Mouse (Mus musculus) forebrain, postnatal 0 days (tissue): ENCODE results near the gene Dlgap1. TPM values are rescaled to one million over a fixed set of nuclear protein-coding genes. Genes with fewer than 3 reads are reported as not detected.
A peak's percentile ranks its signal among the peaks of the same experiment; 100 is the strongest.
"Not testable (repeated sequence)": the region's sequence is repeated elsewhere in the genome, so short reads cannot be mapped to it uniquely, and the experiment has no call there.

Source experiments
- ATAC-seq: fragments of 200-750 bp; cut with Nextera tagmentation; 2 replicates; pipeline ENCODE4 v1.8.0; 2017; ENCODE audit warnings: mild to moderate bottlenecking, moderate library complexity
- DNase-seq: peaks from one replicate; pipeline ENCODE4 v3.0.0-alpha.2; 2015
- H3K27ac ChIP-seq: fragments of 300-500 bp; sonication (generic); 2 replicates; pipeline ENCODE4 v1.5.1; 2014; ENCODE audit warnings: low read depth, mild to moderate bottlenecking, antibody characterized with exemption, low read length, moderate library complexity, mixed read lengths
- H3K27me3 ChIP-seq: fragments of 300-500 bp; sonication (generic); 2 replicates; pipeline ENCODE4 v1.6.1; 2014; ENCODE audit warnings: mild to moderate bottlenecking, low read length, mixed read lengths; ENCODE audit not compliant: insufficient read depth
- H3K36me3 ChIP-seq: fragments of 300-500 bp; sonication (generic); 2 replicates; pipeline ENCODE4 v1.6.1; 2014; ENCODE audit warnings: mild to moderate bottlenecking, moderate library complexity; ENCODE audit not compliant: insufficient read depth
- H3K4me1 ChIP-seq: fragments of 300-500 bp; sonication (generic); 2 replicates; pipeline ENCODE4 v1.6.1; 2014; ENCODE audit warnings: antibody characterized with exemption; ENCODE audit not compliant: insufficient read depth
- H3K4me2 ChIP-seq: fragments of 300-500 bp; sonication (generic); 2 replicates; pipeline ENCODE4 v1.6.1; 2014; ENCODE audit warnings: low read depth, mild to moderate bottlenecking, moderate library complexity
- H3K4me3 ChIP-seq: fragments of 300-500 bp; sonication (generic); 2 replicates; pipeline ENCODE4 v1.5.1; 2014; ENCODE audit warnings: low read depth, low read length, mixed read lengths
- H3K9ac ChIP-seq: fragments of 300-500 bp; sonication (generic); 2 replicates; pipeline ENCODE4 v1.6.1; 2014; ENCODE audit warnings: mild to moderate bottlenecking
- H3K9me3 ChIP-seq: fragments of 300-500 bp; sonication (generic); 2 replicates; pipeline ENCODE4 v1.6.1; 2016; ENCODE audit warnings: low read length
- CTCF ChIP-seq: sonication (generic); IDR thresholded peaks from 2 replicates; pipeline ENCODE4 v1.5.1; 2016; ENCODE audit warnings: antibody characterized with exemption, control low read depth, low read depth
- WGBS: fragments of 180-500 bp; shearing (Covaris S2); extraction: QIAGEN DNeasy Blood & Tissue Kit; methylation state at CpG from one replicate; pipeline ENCODE4 v1.1.7; 2014; 5-methylcytosine and 5-hydroxymethylcytosine counted together
- polyA plus RNA-seq: library from polyadenylated mRNA; unstranded; fragments of >200 nt; fragmentation: Nextera tagmentation; extraction: Ambion mirVana; gene quantifications from 2 replicates; pipeline ENCODE4 v1.2.1, GENCODE M21; 2015
- total RNA-seq: library from RNA; depleted of rRNA; stranded (reverse); fragments of >200 nt; gene quantifications from 2 replicates; pipeline ENCODE4 v1.2.3, GENCODE M21; 2014

Gene Dlgap1
- total and polyA plus RNA-seq, 2 experiments from 2014 or later: 44.8 to 105 TPM

DNA sequence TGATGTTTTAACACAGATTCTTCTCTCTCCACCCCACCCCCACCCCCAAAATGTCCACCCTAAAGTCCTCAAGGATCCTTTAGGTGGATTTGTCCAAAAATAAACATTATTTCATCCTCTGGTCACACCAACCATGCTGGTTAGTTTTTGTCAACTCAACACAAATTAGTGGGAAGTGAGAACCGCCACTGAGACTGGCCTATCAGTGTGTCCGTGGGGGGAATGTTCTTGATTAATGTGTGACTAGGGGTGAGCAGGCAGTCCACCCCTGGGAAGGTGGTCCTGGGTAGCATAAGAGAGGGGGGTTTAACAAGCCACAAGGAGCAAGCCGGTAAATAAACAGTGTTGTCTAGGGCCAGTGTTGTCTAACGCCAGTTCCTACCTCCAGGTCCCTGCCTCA lies 862.7 kb downstream of the Dlgap1 start:
- H3K9ac ChIP-seq: no peak overlapping the region
- no peak overlapping the region for H3K27ac ChIP-seq
- no peaks in the 10 kb centered on the region for H3K9me3 ChIP-seq
- TF ChIP-seq CTCF: no peak
- 90% methylated on average over 4 of the region's 4 CpGs for WGBS
- H3K4me2 ChIP-seq: no peak overlapping the region
- 0 out of 2 replicates have a peak, but pooled peaks cover 6% of the 10 kb centered on the region for H3K4me1 ChIP-seq
- no peak for ATAC-seq
- H3K4me3 ChIP-seq: no peak overlapping the region
- H3K27me3 ChIP-seq: no peaks in the 10 kb centered on the region
- no peak for DNase-seq
- no peaks in the 10 kb centered on the region for H3K36me3 ChIP-seq

DNA sequence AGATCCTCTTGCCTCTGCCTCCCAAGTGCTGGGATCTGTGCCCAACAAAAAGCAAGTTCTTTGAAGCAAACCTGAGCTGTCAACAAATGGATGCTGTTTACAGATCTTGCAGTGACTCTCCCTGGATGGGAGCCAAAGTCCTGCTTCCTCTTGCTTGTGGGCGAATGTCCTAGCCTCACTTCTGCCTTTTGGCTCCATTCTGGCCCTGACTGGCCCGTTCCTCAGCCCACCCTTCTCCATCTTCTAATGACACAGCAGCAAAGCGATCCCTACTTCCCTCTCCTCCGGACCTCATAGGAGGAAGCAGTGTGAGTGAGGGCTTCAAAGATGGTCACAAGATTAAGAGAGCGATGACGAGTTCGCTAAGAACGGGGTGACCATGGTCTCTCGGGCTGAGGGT lies 863.7 kb downstream of the Dlgap1 start:
- no peak overlapping the region for H3K4me3 ChIP-seq
- no peak for ATAC-seq
- H3K36me3 ChIP-seq: no peaks in the 10 kb centered on the region
- 90% methylated on average over 9 of the region's 9 CpGs for WGBS
- H3K4me1 ChIP-seq: 0 out of 2 replicates have a peak, but pooled peaks cover 6% of the 10 kb centered on the region
- no peak overlapping the region for H3K9ac ChIP-seq
- no peaks in the 10 kb centered on the region for H3K27me3 ChIP-seq
- no peak for TF ChIP-seq CTCF
- DNase-seq: no peak
- H3K4me2 ChIP-seq: no peak overlapping the region
- H3K9me3 ChIP-seq: no peaks in the 10 kb centered on the region
- H3K27ac ChIP-seq: no peak overlapping the region

DNA sequence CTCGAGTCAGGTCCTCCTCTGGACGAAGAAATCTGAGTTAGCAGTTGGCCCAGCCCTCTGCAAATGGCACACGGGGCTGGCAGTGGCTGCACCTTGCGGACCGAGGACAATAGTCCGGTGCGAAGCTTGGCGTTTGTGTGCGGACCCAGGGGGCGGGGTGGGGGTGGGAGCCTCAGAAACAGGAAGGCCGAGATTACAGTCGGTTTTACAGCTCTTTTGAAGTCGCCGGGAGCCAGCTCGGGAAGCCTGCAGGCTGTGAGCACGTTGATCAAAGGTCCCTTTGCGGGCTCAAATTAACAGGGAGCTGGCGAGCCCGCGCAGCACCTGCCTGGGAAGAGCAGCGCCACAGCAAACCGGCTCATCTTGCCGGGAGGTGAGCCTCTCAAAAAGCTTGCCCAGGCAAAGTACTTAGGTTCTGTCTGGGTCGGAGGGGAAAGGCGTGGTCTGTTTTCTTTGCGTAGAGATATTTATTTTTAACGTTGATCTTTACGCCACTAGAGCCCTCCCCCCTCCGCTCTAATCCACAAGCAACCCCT lies 865.6 kb downstream of the Dlgap1 start:
- DNase-seq: peak; percentile 33
- 2% methylated on average over 29 of the region's 29 CpGs for WGBS

DNA sequence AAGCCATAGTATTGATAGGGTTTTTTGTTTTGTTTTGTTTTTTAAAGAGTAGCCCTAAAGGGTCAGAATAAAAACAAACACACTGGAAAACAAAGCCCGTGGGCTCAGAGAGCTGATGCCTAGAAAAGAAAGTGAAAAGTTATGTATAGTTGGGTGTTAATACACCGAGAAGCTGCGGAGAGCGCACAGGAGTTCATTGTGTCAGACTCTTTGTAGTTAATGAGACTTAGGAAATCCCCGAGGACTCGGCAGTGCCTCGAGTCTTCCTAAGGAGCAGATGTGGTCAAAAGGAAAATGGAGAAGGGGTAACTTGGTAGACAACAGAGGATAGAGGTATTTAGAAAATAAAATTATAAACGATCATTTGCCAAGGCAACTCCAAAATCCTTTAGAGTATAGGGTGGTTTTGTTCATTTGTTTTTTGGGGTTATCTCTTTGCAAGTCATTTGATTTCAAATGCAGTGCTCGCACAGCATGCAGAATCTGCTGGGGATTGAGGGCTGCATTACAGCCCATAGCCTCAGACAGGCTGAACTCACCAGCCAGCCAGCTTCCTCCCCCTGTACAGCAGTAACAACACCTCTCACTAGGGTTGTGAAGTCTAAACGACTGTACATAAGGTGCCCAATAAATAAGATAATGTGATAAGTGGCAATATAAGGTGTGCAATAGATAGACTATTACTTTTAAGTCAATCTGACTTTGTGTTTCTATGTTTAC lies 866.4 kb downstream of the Dlgap1 start:
- Histone ChIP-seq H3K9me3 (no peaks in the 10 kb centered on the region), H3K4me3 (peak overlapping the region; percentile 46), H3K36me3 (no peaks in the 10 kb centered on the region), H3K4me2 (peak overlapping the region; percentile 88), H3K4me1 (0 out of 2 replicates have a peak, but pooled peaks cover 6% of the 10 kb centered on the region), H3K27me3 (no peaks in the 10 kb centered on the region), H3K9ac (peak overlapping the region; percentile 50; the same call in 1 of the 2 replicates), H3K27ac (no peak overlapping the region)
- no peak for TF ChIP-seq CTCF
- ATAC-seq: 0 out of 2 replicates have a peak, but pooled peaks have one; percentile 34
- peak; percentile 14 for DNase-seq
- WGBS: 4% methylated on average over 10 of the region's 10 CpGs

More for the DNA sequence above, 865.6 kb downstream of the Dlgap1 start:
- Histone ChIP-seq H3K4me2 (peak overlapping the region; percentile 88), H3K27me3 (no peaks in the 10 kb centered on the region), H3K4me3 (peak overlapping the region; percentile 46), H3K9me3 (no peaks in the 10 kb centered on the region), H3K4me1 (0 out of 2 replicates have a peak, but pooled peaks cover 6% of the 10 kb centered on the region), H3K36me3 (no peaks in the 10 kb centered on the region), H3K27ac (no peak overlapping the region), H3K9ac (peak overlapping the region; percentile 50)
- peak; percentile 47 for ATAC-seq
- TF ChIP-seq CTCF: no peak

DNA sequence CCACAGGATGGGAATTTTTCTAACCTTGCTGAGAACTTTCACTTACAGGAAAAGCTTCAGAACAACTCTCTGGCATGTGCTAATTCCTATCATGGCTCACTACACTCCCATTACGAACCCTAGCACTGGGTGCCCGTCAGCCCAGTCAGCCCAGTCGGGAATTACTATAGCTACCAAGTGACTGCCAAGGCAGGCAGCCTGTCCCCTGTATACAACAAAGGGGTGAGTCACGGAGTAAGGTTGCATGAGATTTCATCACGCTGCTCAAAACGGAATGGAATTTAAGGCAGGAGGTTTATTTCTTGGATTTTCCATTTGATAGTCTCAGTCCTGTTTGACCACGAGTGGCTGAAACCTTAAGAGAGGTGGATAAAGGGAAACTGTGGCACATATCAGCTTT lies 867.9 kb downstream of the Dlgap1 start:
- no peak overlapping the region for H3K4me3 ChIP-seq
- H3K9ac ChIP-seq: no peak overlapping the region
- ATAC-seq (no peak), DNase-seq (no peak)
- TF ChIP-seq CTCF: no peak
- H3K27ac ChIP-seq: no peak overlapping the region
- 0 out of 2 replicates have a peak, but pooled peaks cover 6% of the 10 kb centered on the region for H3K4me1 ChIP-seq
- no peaks in the 10 kb centered on the region for H3K36me3 ChIP-seq
- H3K9me3 ChIP-seq: no peaks in the 10 kb centered on the region
- no peak overlapping the region for H3K4me2 ChIP-seq
- no peaks in the 10 kb centered on the region for H3K27me3 ChIP-seq
- WGBS: 48% methylated on average over 7 of the region's 7 CpGs

DNA sequence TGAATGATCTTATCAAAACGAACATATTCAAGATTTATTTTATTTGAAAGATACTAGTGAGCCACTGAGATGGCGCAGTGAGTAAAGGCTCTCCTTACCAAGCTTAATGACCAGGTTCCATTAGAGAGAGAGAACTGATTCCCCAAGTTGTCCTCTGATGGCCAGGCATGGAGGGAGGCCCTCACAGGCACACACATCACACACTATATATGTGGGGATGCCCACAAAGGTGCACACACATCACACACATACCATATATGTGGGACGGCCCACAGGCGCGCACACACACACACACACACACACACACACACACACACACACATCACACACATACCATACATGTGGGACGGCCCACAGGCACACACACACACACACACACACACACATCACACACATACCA lies 868.6 kb downstream of the Dlgap1 start:
- H3K36me3 ChIP-seq, H3K9me3 ChIP-seq, H3K4me3 ChIP-seq, H3K9ac ChIP-seq, H3K27me3 ChIP-seq, H3K4me2 ChIP-seq, H3K27ac ChIP-seq, ATAC-seq, DNase-seq, H3K4me1 ChIP-seq: not testable (repeated sequence)
- WGBS: 95% methylated on average over 5 of the region's 6 CpGs

DNA sequence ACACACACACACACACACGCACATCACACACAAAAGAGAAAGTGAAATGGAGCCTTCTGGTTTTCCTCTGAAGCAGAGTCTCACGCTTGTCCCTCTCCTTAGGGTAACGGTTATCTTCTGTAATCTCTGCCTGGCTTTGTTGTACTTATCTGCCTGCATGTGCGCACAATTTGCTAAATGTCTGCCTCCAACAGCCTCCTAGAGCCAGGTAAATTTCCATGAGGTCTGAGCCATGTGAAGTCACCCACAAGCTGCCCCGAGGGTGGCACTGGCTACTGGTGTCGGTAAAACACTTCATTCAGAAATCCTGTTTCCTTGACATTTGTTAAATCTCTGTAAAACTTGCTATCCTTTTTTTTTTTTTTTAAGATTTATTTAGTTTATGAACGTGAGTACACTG lies 869.2 kb downstream of the Dlgap1 start:
- WGBS: 87% methylated on average over 7 of the region's 7 CpGs
- TF ChIP-seq CTCF: no peak
- ATAC-seq: no peak

More for the DNA sequence above, 869.2 kb downstream of the Dlgap1 start:
- Histone ChIP-seq H3K36me3 (no peaks in the 10 kb centered on the region), H3K27me3 (no peaks in the 10 kb centered on the region), H3K4me3 (no peak overlapping the region), H3K4me2 (no peak overlapping the region), H3K9ac (no peak overlapping the region), H3K27ac (no peak overlapping the region), H3K4me1 (0 out of 2 replicates have a peak, but pooled peaks cover 6% of the 10 kb centered on the region), H3K9me3 (no peaks in the 10 kb centered on the region)
- DNase-seq: no peak
